Mouse (Mus musculus) spleen, postnatal 36 days (tissue): ENCODE measurements at regions not wholly inside any gene's neighbourhood (a gene's known extent, or its start where the extent isn't known, plus 50 kb on each side); places are given as distances from the start of the nearest gene placed in this dataset.
A peak's percentile ranks its signal among the peaks of the same experiment; 100 is the strongest.

ENCODE experiments used
- DNase-seq, 2 experiments: peaks; one replicate each; pipeline ENCODE4 v3.0.0; 2022; ENCODE audit warnings: low spot score in 2 of 2, mixed read lengths in 1 of 2

- no peak for DNase-seq
Observed at GRCm38 (mm10) chr16:76453457-76454200, 80.0 kb upstream of the Nrip1 start.

- no peak for DNase-seq
Observed at GRCm38 (mm10) chr16:76448773-76449172, 75.1 kb upstream of the Nrip1 start.

- DNase-seq, result no peak
Observed at GRCm38 (mm10) chr16:76447033-76447432, 73.4 kb upstream of the Nrip1 start.

- no peak for DNase-seq
Observed at GRCm38 (mm10) chr16:76444668-76445067, 71.0 kb upstream of the Nrip1 start.

- DNase-seq, result no peak
Observed at GRCm38 (mm10) chr16:76442635-76443034, 69.0 kb upstream of the Nrip1 start.

- DNase-seq, result no peak
Observed at GRCm38 (mm10) chr16:76441803-76442448, 68.3 kb upstream of the Nrip1 start.

GRCm38 (mm10) chr16:76438093-76438883 is 64.7 kb upstream of the Nrip1 start:
- DNase-seq, result no peak

GRCm38 (mm10) chr16:76436290-76436689 is 62.7 kb upstream of the Nrip1 start:
- DNase-seq, result no peak

- no peak for DNase-seq
Observed at GRCm38 (mm10) chr16:76433076-76433825, 59.6 kb upstream of the Nrip1 start.

- DNase-seq, result peak in 1 of 2 experiments; percentile 12
Observed at GRCm38 (mm10) chr16:76432304-76432703, 58.7 kb upstream of the Nrip1 start.

GRCm38 (mm10) chr16:76429156-76429555 is 55.5 kb upstream of the Nrip1 start:
- DNase-seq, result no peak

- DNase-seq, result no peak
Observed at GRCm38 (mm10) chr16:76423964-76424363, 50.3 kb upstream of the Nrip1 start.
